Mouse (Mus musculus): ENCODE measurements at regions not wholly inside any gene's neighbourhood (a gene's known extent, or its start where the extent isn't known, plus 50 kb on each side); places are given as distances from the start of the nearest gene placed in this dataset.

- 87% methylated on average over 1 of the region's 1 CpGs for WGBS
- no peak for ATAC-seq (ENCODE audit: insufficient number of reproducible peaks, insufficient read depth, low FRiP score, low TSS enrichment, low read depth)
- H3K4me3 ChIP-seq (replicated peaks): no peak overlapping the region
These were observed 76.5 kb upstream of the Ferd3l start for GRCm38 (mm10) chr12:33851736-33852135.

More at GRCm38 (mm10) chr12:33851736-33852135, 76.5 kb upstream of the Ferd3l start:
- Histone ChIP-seq H3K9me3 (no peaks in the 10 kb centered on the region), H3K36me3 (no peaks in the 10 kb centered on the region), H3K9ac (replicated peaks) (no peak overlapping the region), H3K4me1 (replicated peaks) (peaks cover 4% of the 10 kb centered on the region; the same call in 1 of the 2 replicates), H3K27ac (no peak overlapping the region), H3K27me3 (no peaks in the 10 kb centered on the region), H3K4me2 (no peak overlapping the region)
